Mouse (Mus musculus) midbrain, embryonic 12.5 days (tissue): ENCODE measurements around the gene Rpl4. TPM values are rescaled to one million over a fixed set of nuclear protein-coding genes. Genes with fewer than 3 reads are reported as not detected.

Experiments
- ATAC-seq: fragments of 200-750 bp; cut with Nextera tagmentation; 2 replicates; pipeline ENCODE4 v1.8.0; 2017; ENCODE audit warnings: low read depth, moderate TSS enrichment, moderate library complexity; ENCODE audit not compliant: low FRiP score
- H3K27ac ChIP-seq: fragments of 300-500 bp; sonication (generic); replicated peaks from 2 replicates; pipeline ENCODE4 v1.5.1; 2016; ENCODE audit warnings: mild to moderate bottlenecking
- H3K27me3 ChIP-seq: fragments of 300-500 bp; sonication (generic); 2 replicates; pipeline ENCODE4 v1.6.1; 2016; ENCODE audit warnings: mild to moderate bottlenecking
- H3K36me3 ChIP-seq: fragments of 300-500 bp; sonication (generic); 2 replicates; pipeline ENCODE4 v1.6.1; 2016
- H3K4me1 ChIP-seq: fragments of 300-500 bp; sonication (generic); 2 replicates; pipeline ENCODE4 v1.6.1; 2016
- H3K4me2 ChIP-seq: fragments of 300-500 bp; sonication (generic); replicated peaks from 2 replicates; pipeline ENCODE4 v1.6.1; 2016; ENCODE audit warnings: mild to moderate bottlenecking, moderate library complexity
- H3K4me3 ChIP-seq: fragments of 300-500 bp; sonication (generic); 2 replicates; pipeline ENCODE4 v1.5.1; 2016; ENCODE audit warnings: mild to moderate bottlenecking
- H3K9ac ChIP-seq: fragments of 300-500 bp; sonication (generic); replicated peaks from 2 replicates; pipeline ENCODE4 v1.6.1; 2016; ENCODE audit warnings: mild to moderate bottlenecking, moderate library complexity
- H3K9me3 ChIP-seq: fragments of 300-500 bp; sonication (generic); 2 replicates; pipeline ENCODE4 v1.6.1; 2016; ENCODE audit warnings: mild to moderate bottlenecking
- WGBS: fragments of 180-500 bp; shearing (Covaris S2); methylation state at CpG from one replicate; pipeline ENCODE4 v1.1.7; 2016; 5-methylcytosine and 5-hydroxymethylcytosine counted together
- polyA plus RNA-seq: library from polyadenylated mRNA; unstranded; fragments of >200 nt; fragmentation: Nextera tagmentation; extraction: Ambion mirVana; gene quantifications from 2 replicates; pipeline ENCODE4 v1.2.1, GENCODE M21; 2016

Gene Rpl4
- polyA plus RNA-seq, 1 experiment from 2014 or later = 822 TPM

- no peaks in the 10 kb centered on the region for H3K4me1 ChIP-seq
- no peak overlapping the region for H3K4me3 ChIP-seq
- H3K9me3 ChIP-seq = no peaks in the 10 kb centered on the region
- no peak for ATAC-seq
- no peak overlapping the region for H3K9ac ChIP-seq
- peaks cover 30% of the 10 kb centered on the region for H3K36me3 ChIP-seq
- WGBS = 82% methylated on average over 2 of the region's 2 CpGs
- no peak overlapping the region for H3K4me2 ChIP-seq
- no peak overlapping the region for H3K27ac ChIP-seq
- no peaks in the 10 kb centered on the region for H3K27me3 ChIP-seq
These were observed 26.7 kb downstream of the Rpl4 start for GRCm38 (mm10) chr9:64199897-64200296.

- H3K4me2 ChIP-seq = no peak overlapping the region
- ATAC-seq = no peak
- no peaks in the 10 kb centered on the region for H3K27me3 ChIP-seq
- H3K9ac ChIP-seq = no peak overlapping the region
- peaks cover 30% of the 10 kb centered on the region for H3K36me3 ChIP-seq
- no peaks in the 10 kb centered on the region for H3K9me3 ChIP-seq
- H3K4me1 ChIP-seq = no peaks in the 10 kb centered on the region
- H3K4me3 ChIP-seq = no peak overlapping the region
- H3K27ac ChIP-seq = no peak overlapping the region
These were observed 29.2 kb downstream of the Rpl4 start for GRCm38 (mm10) chr9:64202331-64202730.

DNA sequence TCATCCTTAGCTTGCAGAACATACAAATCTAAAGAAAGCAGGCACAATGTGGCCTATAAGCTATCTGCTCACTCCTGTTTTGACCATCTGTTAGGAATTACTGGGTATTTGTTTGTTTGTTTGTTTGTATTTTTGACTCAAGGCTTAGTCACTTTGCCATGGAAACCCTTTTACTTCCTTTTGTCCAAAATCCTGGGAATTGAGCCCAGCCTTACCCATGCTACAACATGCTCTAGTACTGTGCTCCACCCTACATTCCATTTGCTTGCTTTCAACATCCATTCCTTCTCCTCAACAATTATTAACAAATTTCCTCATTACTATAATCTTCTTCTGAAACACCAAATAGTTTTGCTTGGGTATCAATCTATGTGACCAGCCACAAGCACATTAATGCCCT, 29.7 kb downstream of the Rpl4 start:
- Histone ChIP-seq H3K27me3 (no peaks in the 10 kb centered on the region), H3K4me3 (no peak overlapping the region), H3K4me2 (no peak overlapping the region), H3K9me3 (no peaks in the 10 kb centered on the region), H3K4me1 (no peaks in the 10 kb centered on the region), H3K36me3 (peaks cover 30% of the 10 kb centered on the region), H3K9ac (no peak overlapping the region), H3K27ac (no peak overlapping the region)
- ATAC-seq = no peak

DNA sequence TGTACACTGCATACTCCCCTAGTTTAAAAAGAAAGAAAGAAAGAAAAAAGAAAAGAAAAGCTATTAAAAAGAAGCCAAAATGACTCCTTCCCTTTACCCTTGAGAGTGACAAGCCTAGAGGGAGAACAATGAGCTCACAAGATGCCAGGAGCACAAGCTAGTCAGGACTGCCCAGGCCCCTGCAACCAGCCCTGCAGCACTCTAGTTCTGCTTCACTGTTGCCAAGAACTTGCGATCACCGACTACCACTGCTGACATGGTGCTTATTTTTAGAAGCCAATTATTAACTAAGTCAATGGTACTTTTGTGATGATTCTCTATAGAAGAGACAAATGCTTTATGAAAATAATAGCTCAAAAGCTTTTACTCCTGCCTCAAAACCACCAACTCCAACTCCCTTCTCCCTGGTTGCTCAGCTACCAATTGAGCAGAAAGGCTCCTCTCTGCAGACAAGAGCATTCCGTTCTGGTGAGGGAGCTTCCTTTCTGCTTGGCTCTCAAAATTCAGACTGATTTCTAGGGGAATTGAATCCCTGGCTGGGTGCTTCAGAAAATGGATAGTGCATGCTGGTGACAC, 34.4 kb downstream of the Rpl4 start:
- Histone ChIP-seq H3K9me3 (no peaks in the 10 kb centered on the region), H3K27me3 (no peaks in the 10 kb centered on the region), H3K36me3 (peaks cover 33% of the 10 kb centered on the region), H3K4me2 (no peak overlapping the region), H3K4me3 (no peak overlapping the region), H3K9ac (no peak overlapping the region), H3K4me1 (no peaks in the 10 kb centered on the region), H3K27ac (no peak overlapping the region)
- 92% methylated on average over 3 of the region's 3 CpGs for WGBS
- ATAC-seq = no peak

DNA sequence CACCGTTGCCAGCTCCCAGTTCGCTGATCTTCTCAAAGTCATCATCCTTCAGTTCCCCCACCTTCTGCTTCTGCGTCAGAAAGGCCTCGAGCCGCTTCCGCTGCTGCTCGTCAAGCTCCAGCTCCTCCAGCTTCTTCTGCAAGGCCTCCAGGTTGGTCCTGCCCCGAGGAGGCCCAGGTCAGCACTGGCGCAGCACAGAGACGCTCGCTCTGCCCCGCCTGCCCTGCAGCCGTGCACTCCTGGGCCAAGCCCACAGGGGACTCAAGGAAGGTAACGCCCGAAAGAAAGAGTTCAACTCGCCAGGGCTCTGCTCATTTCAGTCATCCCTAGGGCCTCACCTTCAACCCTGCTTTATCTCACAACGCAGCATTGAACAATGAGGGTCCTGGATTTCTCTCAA, 41.3 kb downstream of the Rpl4 start:
- peaks cover 15% of the 10 kb centered on the region for H3K36me3 ChIP-seq
- no peaks in the 10 kb centered on the region for H3K27me3 ChIP-seq
- H3K4me3 ChIP-seq = no peak overlapping the region
- no peak overlapping the region for H3K4me2 ChIP-seq
- H3K9me3 ChIP-seq = no peaks in the 10 kb centered on the region
- H3K9ac ChIP-seq = no peak overlapping the region
- ATAC-seq = no peak
- WGBS = 95% methylated on average over 17 of the region's 17 CpGs
- no peak overlapping the region for H3K27ac ChIP-seq
- H3K4me1 ChIP-seq = no peaks in the 10 kb centered on the region

GRCm38 (mm10) chr9:64216090-64216489, 42.9 kb downstream of the Rpl4 start:
- H3K4me2 ChIP-seq = no peak overlapping the region
- H3K4me3 ChIP-seq = no peak overlapping the region
- no peak for ATAC-seq
- no peaks in the 10 kb centered on the region for H3K9me3 ChIP-seq
- no peak overlapping the region for H3K9ac ChIP-seq
- H3K4me1 ChIP-seq = 0 out of 2 replicates have a peak, but pooled peaks cover 7% of the 10 kb centered on the region
- H3K36me3 ChIP-seq = peaks cover 9% of the 10 kb centered on the region
- H3K27ac ChIP-seq = no peak overlapping the region
- 91% methylated on average over 4 of the region's 4 CpGs for WGBS
- no peaks in the 10 kb centered on the region for H3K27me3 ChIP-seq

GRCm38 (mm10) chr9:64216641-64217040, 43.5 kb downstream of the Rpl4 start:
- H3K36me3 ChIP-seq = peaks cover 5% of the 10 kb centered on the region
- no peak for ATAC-seq
- H3K27ac ChIP-seq = no peak overlapping the region
- H3K4me1 ChIP-seq = 0 out of 2 replicates have a peak, but pooled peaks cover 7% of the 10 kb centered on the region
- H3K9ac ChIP-seq = no peak overlapping the region
- H3K27me3 ChIP-seq = no peaks in the 10 kb centered on the region
- no peak overlapping the region for H3K4me2 ChIP-seq
- no peak overlapping the region for H3K4me3 ChIP-seq
- no peaks in the 10 kb centered on the region for H3K9me3 ChIP-seq
- WGBS = 89% methylated on average over 2 of the region's 2 CpGs

DNA sequence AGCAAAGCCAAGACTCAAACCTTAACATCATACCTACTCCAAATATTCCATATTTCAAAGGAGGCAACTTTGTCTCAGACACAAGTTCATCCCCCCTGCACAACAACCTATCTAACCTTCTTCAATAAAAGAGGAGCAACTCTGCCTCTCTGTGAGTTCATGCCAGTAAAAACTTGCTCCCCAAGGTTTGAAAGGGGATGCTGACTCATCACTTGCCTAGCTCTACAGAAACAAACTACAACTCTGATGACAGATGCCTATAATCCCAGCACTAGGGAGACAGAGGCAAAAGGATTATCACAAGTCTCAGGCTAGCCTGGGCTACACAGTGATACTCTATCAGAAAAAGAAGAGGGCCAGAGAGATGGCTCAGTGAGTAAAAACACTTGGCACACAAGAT, 44.7 kb downstream of the Rpl4 start:
- H3K27ac ChIP-seq = no peak overlapping the region
- H3K4me3 ChIP-seq = no peak overlapping the region
- H3K4me2 ChIP-seq = no peak overlapping the region
- no peaks in the 10 kb centered on the region for H3K9me3 ChIP-seq
- H3K9ac ChIP-seq = no peak overlapping the region
- no peaks in the 10 kb centered on the region for H3K27me3 ChIP-seq
- no peaks in the 10 kb centered on the region for H3K36me3 ChIP-seq
- no peak for ATAC-seq
- H3K4me1 ChIP-seq = 0 out of 2 replicates have a peak, but pooled peaks cover 7% of the 10 kb centered on the region

DNA sequence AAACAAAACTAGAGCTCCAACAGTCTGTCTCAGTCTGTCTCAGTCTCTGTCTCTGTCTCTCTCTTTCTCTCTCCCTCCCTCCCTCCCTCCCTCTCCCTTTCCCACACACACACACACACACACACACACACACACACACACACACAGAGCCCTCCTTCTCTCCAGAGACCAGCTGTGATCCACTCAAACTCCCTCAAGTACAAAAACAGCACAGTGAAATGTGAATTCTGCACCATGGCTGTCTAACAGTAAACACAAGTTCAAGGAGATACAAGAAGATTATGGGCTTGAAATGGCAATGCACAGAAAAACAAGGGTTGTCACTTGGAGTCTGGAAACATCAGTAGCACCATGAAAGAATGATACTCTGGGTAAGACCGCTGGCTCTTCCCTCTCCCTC, 46.1 kb downstream of the Rpl4 start:
- no peaks in the 10 kb centered on the region for H3K9me3 ChIP-seq
- 43% methylated on average over 1 of the region's 1 CpGs for WGBS
- 0 out of 2 replicates have a peak, but pooled peaks cover 7% of the 10 kb centered on the region for H3K4me1 ChIP-seq
- no peak overlapping the region for H3K9ac ChIP-seq
- H3K4me2 ChIP-seq = no peak overlapping the region
- H3K27me3 ChIP-seq = no peaks in the 10 kb centered on the region
- no peak overlapping the region for H3K4me3 ChIP-seq
- H3K36me3 ChIP-seq = no peaks in the 10 kb centered on the region
- no peak overlapping the region for H3K27ac ChIP-seq
- no peak for ATAC-seq

DNA sequence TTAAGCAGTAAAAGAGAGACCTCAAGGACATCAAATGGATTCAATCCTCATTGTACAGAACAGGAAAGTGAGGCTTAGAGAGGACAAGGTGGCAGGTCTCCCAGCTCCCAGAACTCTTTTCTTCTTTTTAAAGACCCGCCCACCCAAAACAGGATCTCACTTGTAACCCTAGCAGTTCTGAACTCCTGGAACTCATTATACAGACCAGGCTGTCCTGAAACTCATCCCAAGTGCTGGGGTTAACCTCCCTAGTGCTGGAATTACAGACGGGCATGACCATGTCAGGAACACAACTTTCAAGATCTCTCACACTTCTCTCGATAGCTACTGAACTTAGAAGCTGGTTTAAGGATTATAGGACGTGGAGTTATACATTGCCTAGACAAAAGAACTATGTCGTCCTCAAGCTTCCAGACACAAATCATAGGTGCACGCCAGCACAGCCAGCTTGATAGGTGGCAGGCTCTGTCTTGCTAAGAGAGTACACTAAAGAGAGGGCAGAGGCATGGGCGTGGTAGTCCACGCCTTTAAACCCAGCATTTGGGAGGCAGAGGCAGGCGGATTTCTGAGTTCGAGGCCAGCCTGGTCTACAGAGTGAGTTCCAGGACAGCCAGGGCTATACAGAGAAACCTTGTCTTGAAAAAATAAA, 46.7 kb downstream of the Rpl4 start:
- 86% methylated on average over 10 of the region's 10 CpGs for WGBS
- Histone ChIP-seq H3K27me3 (no peaks in the 10 kb centered on the region), H3K9ac (no peak overlapping the region), H3K4me1 (0 out of 2 replicates have a peak, but pooled peaks cover 7% of the 10 kb centered on the region), H3K4me2 (no peak overlapping the region), H3K27ac (no peak overlapping the region), H3K36me3 (no peaks in the 10 kb centered on the region), H3K4me3 (no peak overlapping the region), H3K9me3 (no peaks in the 10 kb centered on the region)
- no peak for ATAC-seq

DNA sequence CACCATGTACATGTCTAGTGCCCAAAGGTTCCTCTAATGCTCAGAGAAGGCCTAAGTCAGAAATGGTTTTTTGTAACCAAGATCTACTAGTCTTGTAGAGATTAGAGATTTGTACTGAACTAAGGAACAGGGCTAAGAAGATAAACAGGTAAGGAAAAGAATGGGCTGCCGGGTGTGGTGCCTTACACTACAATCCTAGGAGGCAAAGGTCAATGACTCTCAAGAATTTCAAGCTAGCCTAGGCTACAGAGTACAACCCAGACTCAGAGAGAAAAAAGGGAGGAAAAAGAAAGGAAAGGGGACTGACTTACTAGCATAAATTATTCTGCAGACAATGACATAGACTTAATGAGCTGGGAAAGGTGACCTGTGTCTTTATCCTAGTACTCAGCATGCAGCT, 47.4 kb downstream of the Rpl4 start:
- Histone ChIP-seq H3K4me3 (no peak overlapping the region), H3K27ac (no peak overlapping the region), H3K27me3 (no peaks in the 10 kb centered on the region), H3K9ac (no peak overlapping the region), H3K4me1 (0 out of 2 replicates have a peak, but pooled peaks cover 7% of the 10 kb centered on the region), H3K4me2 (no peak overlapping the region), H3K9me3 (no peaks in the 10 kb centered on the region), H3K36me3 (no peaks in the 10 kb centered on the region)
- 57% methylated on average over 1 of the region's 1 CpGs for WGBS
- no peak for ATAC-seq

DNA sequence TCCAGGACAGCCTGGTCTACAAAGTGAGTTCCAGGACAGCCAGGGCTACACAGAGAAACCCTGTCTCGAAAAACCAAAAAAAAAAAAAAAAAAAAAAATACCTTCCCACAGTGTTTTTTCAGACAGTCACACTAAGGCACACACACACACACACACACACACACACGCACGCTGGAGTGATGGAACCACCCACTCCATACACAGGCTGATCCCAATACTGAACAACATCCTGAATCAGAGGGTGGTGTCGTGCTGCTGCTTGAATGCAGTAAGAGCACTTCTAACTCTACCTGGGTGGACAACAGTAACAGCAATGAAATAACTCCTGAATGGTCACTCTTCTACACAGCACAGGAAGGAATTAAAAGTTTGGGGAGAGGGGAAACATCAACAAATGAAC, 48.3 kb downstream of the Rpl4 start:
- Histone ChIP-seq H3K27me3 (no peaks in the 10 kb centered on the region), H3K9me3 (no peaks in the 10 kb centered on the region), H3K9ac (no peak overlapping the region), H3K4me2 (no peak overlapping the region), H3K4me3 (no peak overlapping the region), H3K36me3 (no peaks in the 10 kb centered on the region), H3K27ac (no peak overlapping the region), H3K4me1 (0 out of 2 replicates have a peak, but pooled peaks cover 7% of the 10 kb centered on the region)
- no peak for ATAC-seq
- WGBS = 77% methylated on average over 4 of the region's 4 CpGs

GRCm38 (mm10) chr9:64222098-64222497, 48.9 kb downstream of the Rpl4 start:
- ATAC-seq = no peak
- 0 out of 2 replicates have a peak, but pooled peaks cover 7% of the 10 kb centered on the region for H3K4me1 ChIP-seq
- no peaks in the 10 kb centered on the region for H3K9me3 ChIP-seq
- H3K27ac ChIP-seq = no peak overlapping the region
- H3K27me3 ChIP-seq = no peaks in the 10 kb centered on the region
- 88% methylated on average over 2 of the region's 2 CpGs for WGBS
- no peak overlapping the region for H3K4me2 ChIP-seq
- no peak overlapping the region for H3K4me3 ChIP-seq
- no peak overlapping the region for H3K9ac ChIP-seq
- H3K36me3 ChIP-seq = no peaks in the 10 kb centered on the region
